Mouse (Mus musculus) intestine, embryonic 16.5 days (tissue): ENCODE data around the gene Pitpnc1. TPM values are rescaled to one million over a fixed set of nuclear protein-coding genes. Genes with fewer than 3 reads are reported as not detected.

Source experiments
- ATAC-seq: fragments of 200-750 bp; cut with Nextera tagmentation; 2 replicates; pipeline ENCODE4 v1.8.0; 2017; ENCODE audit warnings: moderate TSS enrichment, moderate library complexity
- H3K27ac ChIP-seq: fragments of 300-500 bp; sonication (generic); 2 replicates; pipeline ENCODE4 v1.5.1; 2014; ENCODE audit warnings: mild to moderate bottlenecking, low read length
- H3K27me3 ChIP-seq: fragments of 300-500 bp; sonication (generic); replicated peaks from 2 replicates; pipeline ENCODE4 v1.6.1; 2014; ENCODE audit warnings: low read length, control low read depth, mixed read lengths; ENCODE audit not compliant: control insufficient read depth, insufficient read depth
- H3K36me3 ChIP-seq: fragments of 300-500 bp; sonication (generic); 2 replicates; pipeline ENCODE4 v1.6.1; 2014; ENCODE audit warnings: low read length, control low read depth; ENCODE audit not compliant: control insufficient read depth, insufficient read depth
- H3K4me1 ChIP-seq: fragments of 300-500 bp; sonication (generic); 2 replicates; pipeline ENCODE4 v1.6.1; 2014; ENCODE audit warnings: low read length, control low read depth, mixed read lengths; ENCODE audit not compliant: control insufficient read depth, insufficient read depth
- H3K4me2 ChIP-seq: fragments of 300-500 bp; sonication (generic); 2 replicates; pipeline ENCODE4 v1.6.1; 2014; ENCODE audit warnings: low read depth, low read length, control low read depth
- H3K4me3 ChIP-seq: fragments of 300-500 bp; sonication (generic); 2 replicates; pipeline ENCODE4 v1.5.1; 2014; ENCODE audit warnings: mild to moderate bottlenecking, low read length
- H3K9ac ChIP-seq: fragments of 300-500 bp; sonication (generic); 2 replicates; pipeline ENCODE4 v1.6.1; 2014; ENCODE audit warnings: low read depth, low read length
- H3K9me3 ChIP-seq: fragments of 300-500 bp; sonication (generic); 2 replicates; pipeline ENCODE4 v1.6.1; 2016; ENCODE audit warnings: low read length, control low read depth; ENCODE audit not compliant: control insufficient read depth
- WGBS: fragments of 180-500 bp; shearing (Covaris S2); extraction: QIAGEN DNeasy Blood & Tissue Kit; methylation state at CpG from one replicate; pipeline ENCODE4 v1.1.7; 2014; 5-methylcytosine and 5-hydroxymethylcytosine counted together
- polyA plus RNA-seq: library from polyadenylated mRNA; unstranded; fragments of >200 nt; fragmentation: Nextera tagmentation; extraction: Ambion mirVana; gene quantifications from 2 replicates; pipeline ENCODE4 v1.2.1, GENCODE M21; 2015

The Pitpnc1 gene
- polyA plus RNA-seq, 1 experiment from 2014 or later = 10.6 TPM

DNA sequence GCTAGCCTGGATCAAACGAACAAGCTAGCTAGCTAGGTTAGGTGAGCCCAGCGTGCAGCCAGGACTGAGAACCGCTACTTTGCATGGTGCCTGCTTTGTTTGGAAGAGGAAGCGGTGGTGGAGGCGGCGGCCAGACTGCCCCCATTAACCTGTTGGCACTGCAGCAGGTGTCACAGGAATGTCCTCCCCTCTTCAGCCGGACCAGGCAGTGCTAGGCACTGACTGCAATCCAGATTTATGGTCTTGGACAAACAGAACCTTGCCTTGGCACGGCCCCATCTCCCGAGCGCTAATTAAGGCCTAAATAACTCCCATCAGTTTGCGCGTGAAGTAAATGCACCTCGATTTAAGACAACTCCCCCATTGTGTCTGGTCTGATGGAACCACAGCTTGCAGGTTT is 178.5 kb downstream of the Pitpnc1 start:
- no peak overlapping the region for H3K4me3 ChIP-seq
- H3K4me2 ChIP-seq = no peak overlapping the region
- WGBS = 56% methylated on average over 13 of the region's 13 CpGs
- H3K9me3 ChIP-seq = no peaks in the 10 kb centered on the region
- 0 out of 2 replicates have a peak, but pooled peaks cover 2% of the 10 kb centered on the region for H3K36me3 ChIP-seq
- no peak for ATAC-seq
- H3K9ac ChIP-seq = no peak overlapping the region
- H3K27me3 ChIP-seq = no peaks in the 10 kb centered on the region
- H3K4me1 ChIP-seq = no peaks in the 10 kb centered on the region
- no peak overlapping the region for H3K27ac ChIP-seq

DNA sequence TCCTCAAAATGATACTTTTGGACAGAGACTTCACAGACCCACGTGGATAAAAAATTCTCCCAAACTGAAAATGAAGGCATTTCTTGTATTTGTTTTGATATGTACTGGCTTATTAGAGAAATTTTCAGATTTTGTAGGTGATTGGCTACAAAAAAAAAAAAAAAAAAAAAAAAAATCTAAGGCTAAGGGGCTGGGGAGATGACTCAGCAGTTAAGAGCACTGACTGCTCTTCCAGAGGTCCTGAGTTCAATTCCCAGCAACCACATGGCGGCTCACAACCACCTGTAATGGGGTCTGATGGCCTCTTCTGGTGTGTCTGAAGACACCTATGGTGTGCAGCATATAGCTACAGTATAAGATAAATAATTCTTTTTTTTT is 182.3 kb downstream of the Pitpnc1 start:
- Histone ChIP-seq H3K4me3 (no peak overlapping the region), H3K9ac (no peak overlapping the region), H3K4me1 (no peaks in the 10 kb centered on the region), H3K36me3 (0 out of 2 replicates have a peak, but pooled peaks cover 2% of the 10 kb centered on the region), H3K27me3 (no peaks in the 10 kb centered on the region), H3K4me2 (no peak overlapping the region), H3K27ac (no peak overlapping the region), H3K9me3 (no peaks in the 10 kb centered on the region)
- WGBS = 87% methylated on average over 2 of the region's 2 CpGs
- ATAC-seq = no peak

DNA sequence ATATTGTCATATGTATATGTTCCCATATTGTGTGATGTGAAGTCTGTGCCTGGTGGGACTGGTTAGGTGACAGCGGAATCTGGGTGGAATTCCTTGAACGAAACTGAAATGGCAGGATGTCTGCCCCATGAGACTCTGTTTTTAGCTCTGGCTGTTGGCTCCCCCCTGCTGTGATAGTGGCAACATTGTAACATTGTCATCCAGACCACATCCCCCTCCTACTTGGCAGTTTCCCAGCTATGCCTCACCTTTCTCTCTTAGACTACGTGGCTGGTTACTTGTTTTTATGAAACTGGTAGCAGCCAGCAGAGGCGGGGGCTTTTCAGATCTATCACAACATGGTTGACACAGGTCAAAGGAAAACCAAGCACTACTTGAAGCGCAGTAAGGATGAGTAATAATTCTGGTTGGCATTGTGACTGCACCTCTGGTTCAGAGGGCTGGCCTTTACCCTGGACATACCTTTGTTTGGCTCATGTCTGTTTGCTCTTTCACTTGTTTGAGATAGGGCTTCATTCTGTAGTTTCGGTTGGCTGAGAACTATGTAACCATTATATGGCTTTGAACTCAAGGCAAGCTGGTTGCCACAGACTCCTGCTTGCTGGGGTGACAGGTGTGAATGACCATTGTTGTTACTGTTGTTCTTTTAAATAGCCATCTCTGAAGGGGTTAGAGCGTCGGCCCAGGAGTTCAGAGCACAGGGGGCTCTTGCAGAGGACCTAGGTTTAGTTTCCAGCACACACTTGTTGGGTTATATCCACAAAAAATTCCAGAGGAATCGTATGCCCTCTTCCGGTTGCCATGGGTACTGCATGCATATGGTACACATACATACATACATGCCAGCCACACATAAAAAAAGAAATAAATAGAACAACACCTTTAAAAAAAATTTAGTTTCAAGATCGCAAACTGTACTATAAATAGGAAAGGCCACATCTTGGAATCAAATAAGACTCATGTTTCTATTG is 183.0 kb downstream of the Pitpnc1 start:
- Histone ChIP-seq H3K4me2 (no peak overlapping the region), H3K4me1 (no peaks in the 10 kb centered on the region), H3K4me3 (no peak overlapping the region), H3K9me3 (no peaks in the 10 kb centered on the region), H3K27me3 (no peaks in the 10 kb centered on the region), H3K27ac (no peak overlapping the region), H3K36me3 (0 out of 2 replicates have a peak, but pooled peaks cover 2% of the 10 kb centered on the region), H3K9ac (no peak overlapping the region)
- no peak for ATAC-seq
- WGBS = 86% methylated on average over 11 of the region's 11 CpGs

DNA sequence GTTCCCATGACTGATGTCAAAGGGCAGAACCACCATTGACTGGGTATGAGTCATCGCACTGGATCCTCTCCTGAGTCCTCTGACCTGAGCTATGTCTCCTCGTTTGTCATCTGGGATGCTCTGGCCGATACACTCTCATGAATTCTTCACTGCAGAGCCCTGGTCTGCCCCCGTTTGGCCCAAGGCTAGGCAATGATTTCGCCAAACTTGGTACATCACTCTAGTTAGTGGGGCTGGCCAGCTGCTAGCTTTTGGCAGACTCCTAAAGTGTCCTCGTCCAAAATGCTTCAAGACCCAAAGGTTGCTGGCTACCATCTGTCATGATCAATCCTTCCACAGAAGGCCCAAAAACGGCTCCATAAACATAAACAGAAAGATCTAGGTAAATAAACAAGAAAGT is 184.8 kb downstream of the Pitpnc1 start:
- Histone ChIP-seq H3K27ac (no peak overlapping the region), H3K9me3 (no peaks in the 10 kb centered on the region), H3K4me1 (no peaks in the 10 kb centered on the region), H3K4me2 (no peak overlapping the region), H3K9ac (no peak overlapping the region), H3K36me3 (0 out of 2 replicates have a peak, but pooled peaks cover 2% of the 10 kb centered on the region), H3K4me3 (no peak overlapping the region), H3K27me3 (no peaks in the 10 kb centered on the region)
- 60% methylated on average over 7 of the region's 7 CpGs for WGBS
- no peak for ATAC-seq

DNA sequence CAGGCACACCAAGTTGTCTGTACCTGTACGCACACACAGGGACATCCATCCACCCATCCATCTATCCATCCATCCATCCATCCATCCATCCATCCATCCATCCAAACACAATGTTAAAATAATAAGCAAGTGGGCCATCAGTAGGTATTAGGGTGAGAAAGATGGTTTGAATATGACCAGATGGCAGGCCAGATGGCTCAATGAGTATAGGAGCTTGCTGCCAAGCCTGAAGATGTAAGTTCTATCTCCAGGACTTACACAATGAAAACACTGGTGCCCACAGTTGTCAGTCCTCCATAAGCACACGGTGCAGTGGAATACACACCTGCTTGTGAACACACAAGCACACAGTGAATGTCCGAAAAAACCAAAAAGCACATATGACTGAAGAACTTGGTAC is 186.9 kb downstream of the Pitpnc1 start:
- no peaks in the 10 kb centered on the region for H3K36me3 ChIP-seq
- no peak for ATAC-seq
- no peak overlapping the region for H3K9ac ChIP-seq
- H3K27ac ChIP-seq = no peak overlapping the region
- H3K4me2 ChIP-seq = no peak overlapping the region
- no peak overlapping the region for H3K4me3 ChIP-seq
- H3K4me1 ChIP-seq = no peaks in the 10 kb centered on the region
- H3K27me3 ChIP-seq = no peaks in the 10 kb centered on the region
- H3K9me3 ChIP-seq = no peaks in the 10 kb centered on the region
- WGBS = 90% methylated on average over 3 of the region's 3 CpGs

DNA sequence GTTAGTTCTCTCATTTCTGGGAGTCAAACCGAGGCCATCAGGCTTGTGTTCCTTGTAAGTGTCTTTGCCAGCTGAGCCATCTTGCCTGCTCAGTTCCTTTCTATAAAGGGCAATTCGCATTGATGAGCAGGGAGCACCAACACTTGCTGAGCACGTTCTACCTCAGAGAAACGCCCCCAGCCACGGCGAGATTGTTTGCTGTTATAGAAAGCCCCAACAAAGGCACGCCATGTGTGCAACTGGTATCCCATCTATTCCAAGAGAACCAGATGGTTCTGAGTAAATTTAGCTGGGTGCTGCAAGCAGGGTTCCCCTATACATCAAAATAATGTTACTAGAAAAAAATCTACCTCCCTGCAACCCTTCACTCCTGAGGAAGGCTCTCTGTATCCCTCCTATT is 188.0 kb downstream of the Pitpnc1 start:
- H3K27ac ChIP-seq = no peak overlapping the region
- no peak overlapping the region for H3K4me3 ChIP-seq
- no peaks in the 10 kb centered on the region for H3K27me3 ChIP-seq
- ATAC-seq = no peak
- no peak overlapping the region for H3K4me2 ChIP-seq
- no peaks in the 10 kb centered on the region for H3K4me1 ChIP-seq
- H3K9ac ChIP-seq = no peak overlapping the region
- 94% methylated on average over 7 of the region's 7 CpGs for WGBS
- H3K36me3 ChIP-seq = no peaks in the 10 kb centered on the region
- H3K9me3 ChIP-seq = no peaks in the 10 kb centered on the region

DNA sequence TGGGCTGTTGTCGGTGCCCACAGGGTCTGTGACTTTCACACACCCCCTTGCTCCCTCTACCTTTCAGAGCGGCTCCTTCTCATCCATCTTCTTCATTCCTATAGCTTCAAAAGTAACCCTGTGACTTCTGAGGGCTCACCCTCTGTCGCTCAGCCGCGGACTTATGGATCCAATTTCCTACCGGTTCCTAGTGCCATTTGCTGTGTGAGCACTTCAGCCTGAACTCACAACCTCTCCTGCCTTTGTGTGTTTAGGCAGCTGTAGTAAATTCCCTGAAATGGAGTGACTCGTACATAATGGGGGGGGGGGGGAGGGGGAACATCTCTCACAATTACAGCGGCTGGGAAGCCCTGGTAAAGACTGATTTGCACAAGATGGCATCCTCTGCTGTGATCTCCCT is 191.2 kb downstream of the Pitpnc1 start:
- ATAC-seq = no peak
- H3K27me3 ChIP-seq = no peaks in the 10 kb centered on the region
- H3K4me2 ChIP-seq = no peak overlapping the region
- no peak overlapping the region for H3K27ac ChIP-seq
- H3K36me3 ChIP-seq = no peaks in the 10 kb centered on the region
- H3K9me3 ChIP-seq = no peaks in the 10 kb centered on the region
- H3K9ac ChIP-seq = no peak overlapping the region
- 55% methylated on average over 8 of the region's 8 CpGs for WGBS
- H3K4me1 ChIP-seq = no peaks in the 10 kb centered on the region
- no peak overlapping the region for H3K4me3 ChIP-seq

DNA sequence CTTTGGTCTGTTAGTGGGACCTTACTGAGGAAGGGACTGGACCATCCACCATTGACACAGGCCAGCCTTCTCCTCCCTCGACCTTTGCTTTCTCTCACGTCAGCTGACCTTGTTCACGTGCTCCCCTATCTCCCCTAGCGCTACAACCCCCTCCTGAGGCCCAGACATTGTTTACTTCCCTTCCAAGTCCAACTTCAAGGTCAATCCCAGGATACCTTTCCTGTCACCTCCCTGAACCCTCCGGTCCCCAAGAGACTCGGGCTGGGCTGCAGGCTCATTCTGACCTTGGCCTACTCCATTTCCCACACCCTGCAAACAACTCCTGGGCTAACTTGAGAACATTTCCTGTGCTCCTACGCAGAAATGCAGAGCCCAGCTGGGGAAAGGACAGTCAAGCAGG is 193.6 kb downstream of the Pitpnc1 start:
- peak; percentile 66 for ATAC-seq
- WGBS = 46% methylated on average over 7 of the region's 7 CpGs
- H3K9ac ChIP-seq = no peak overlapping the region
- no peaks in the 10 kb centered on the region for H3K36me3 ChIP-seq
- H3K4me1 ChIP-seq = peaks cover 5% of the 10 kb centered on the region; the same call in 1 of the 2 replicates
- no peak overlapping the region for H3K4me2 ChIP-seq
- H3K27ac ChIP-seq = no peak overlapping the region
- no peaks in the 10 kb centered on the region for H3K27me3 ChIP-seq
- H3K9me3 ChIP-seq = no peaks in the 10 kb centered on the region
- H3K4me3 ChIP-seq = no peak overlapping the region

DNA sequence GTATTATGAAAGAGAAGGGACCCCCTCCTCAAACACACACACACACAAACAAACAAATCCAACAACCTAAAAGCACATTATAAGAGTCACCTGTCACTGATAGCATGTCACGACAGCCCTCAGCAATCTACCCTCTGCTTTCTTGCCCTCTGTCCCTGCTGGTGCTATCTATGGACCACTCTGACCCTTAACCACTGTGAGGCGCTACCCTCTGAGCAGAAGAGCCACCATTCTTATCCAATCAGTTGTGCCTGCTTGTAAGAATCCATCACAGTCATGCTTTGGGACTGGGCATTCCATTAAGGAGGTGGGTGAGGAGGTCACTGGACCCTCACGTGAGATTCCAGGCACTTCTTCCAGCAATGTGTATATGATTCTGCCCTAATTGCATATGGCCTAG is 194.2 kb downstream of the Pitpnc1 start:
- no peaks in the 10 kb centered on the region for H3K36me3 ChIP-seq
- no peak overlapping the region for H3K27ac ChIP-seq
- ATAC-seq = peak; percentile 31
- H3K9ac ChIP-seq = no peak overlapping the region
- H3K27me3 ChIP-seq = no peaks in the 10 kb centered on the region
- H3K4me3 ChIP-seq = no peak overlapping the region
- H3K4me2 ChIP-seq = no peak overlapping the region
- peaks cover 5% of the 10 kb centered on the region; the same call in 1 of the 2 replicates for H3K4me1 ChIP-seq
- WGBS = 68% methylated on average over 3 of the region's 3 CpGs
- no peaks in the 10 kb centered on the region for H3K9me3 ChIP-seq
